Mouse (Mus musculus) 3T3-L1 (cell line): ENCODE measurements around the gene Tmsb15l.
"Not testable (repeated sequence)": the region's sequence is repeated elsewhere in the genome, so short reads cannot be mapped to it uniquely, and the experiment has no call there.

Experiments used
- DNase-seq: peaks from one replicate; pipeline ENCODE4 v3.0.0-alpha.2; 2015; ENCODE audit warnings: low read depth, low spot score

Tmsb15l gene

DNA sequence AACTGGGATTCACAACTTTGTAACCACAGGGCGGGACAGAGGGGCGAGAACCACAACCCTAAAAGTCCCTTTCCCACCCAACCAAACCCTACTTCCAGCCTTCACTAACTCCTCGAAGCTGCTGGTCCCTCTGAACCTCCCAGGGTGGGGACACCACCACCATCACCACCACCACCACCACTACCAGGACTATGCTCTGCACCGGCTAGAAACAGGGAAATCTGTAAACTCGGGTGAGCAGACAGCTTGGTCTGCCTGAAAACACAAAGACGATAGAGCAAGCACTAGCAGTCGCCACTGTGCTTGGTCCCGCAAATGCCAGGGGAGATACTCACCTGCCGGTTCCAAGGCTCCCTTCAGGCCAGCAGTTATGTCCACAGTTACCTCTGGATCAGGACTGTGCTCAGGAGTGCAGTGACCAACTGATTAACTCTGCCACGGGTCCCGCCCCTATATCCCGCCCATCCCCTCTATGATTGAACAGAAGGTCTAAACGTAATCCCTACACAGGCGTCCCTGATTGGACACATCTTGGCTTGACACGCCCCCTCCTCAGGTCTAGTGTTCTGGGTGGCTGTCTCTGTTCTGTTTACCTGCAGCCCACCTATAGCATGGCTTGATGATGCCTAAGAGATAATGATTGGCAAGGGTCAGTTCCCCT is at the start of gene Tmsb15l, which contains the start of gene Tmsb15b1:
Gene Tmsb15l, minus strand, starts transcription at position 446 of the 661 bp plus-strand sequence.
Gene Tmsb15b1, minus strand, starts transcription at position 451 of the 661 bp plus-strand sequence.
- DNase-seq, result no peak

GRCm38 (mm10) chrX:137019310-137019709 is 42.6 kb upstream of the Tmsb15l start:
- DNase-seq, result peak; percentile 74

GRCm38 (mm10) chrX:137017668-137018067 is 41.0 kb upstream of the Tmsb15l start:
- DNase-seq, result no peak

- DNase-seq, result peak; percentile 77
Observed at GRCm38 (mm10) chrX:137015099-137015709, 38.5 kb upstream of the Tmsb15l start.

DNA sequence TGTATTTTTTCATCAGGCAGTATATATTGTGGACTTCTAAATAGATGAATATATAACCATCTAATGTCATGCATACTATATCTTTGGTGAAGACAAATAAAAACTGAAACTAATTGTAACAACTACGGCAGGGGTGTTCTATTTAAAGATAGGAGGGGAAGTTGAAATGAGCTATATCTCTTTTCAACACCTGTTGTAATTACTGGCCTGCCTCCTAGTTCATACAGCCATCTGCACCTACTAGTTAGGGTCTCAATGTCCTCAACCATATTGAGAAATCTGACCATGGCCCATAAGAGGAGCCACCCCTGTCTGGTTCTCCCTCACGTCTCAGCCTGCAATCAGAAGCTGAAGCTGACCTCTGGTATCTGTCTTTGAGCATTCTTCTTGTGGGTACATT is 19.6 kb upstream of the Tmsb15l start:
- DNase-seq, result no peak

- no peak for DNase-seq
Observed at GRCm38 (mm10) chrX:136993641-136994040, 17.0 kb upstream of the Tmsb15l start.

DNA sequence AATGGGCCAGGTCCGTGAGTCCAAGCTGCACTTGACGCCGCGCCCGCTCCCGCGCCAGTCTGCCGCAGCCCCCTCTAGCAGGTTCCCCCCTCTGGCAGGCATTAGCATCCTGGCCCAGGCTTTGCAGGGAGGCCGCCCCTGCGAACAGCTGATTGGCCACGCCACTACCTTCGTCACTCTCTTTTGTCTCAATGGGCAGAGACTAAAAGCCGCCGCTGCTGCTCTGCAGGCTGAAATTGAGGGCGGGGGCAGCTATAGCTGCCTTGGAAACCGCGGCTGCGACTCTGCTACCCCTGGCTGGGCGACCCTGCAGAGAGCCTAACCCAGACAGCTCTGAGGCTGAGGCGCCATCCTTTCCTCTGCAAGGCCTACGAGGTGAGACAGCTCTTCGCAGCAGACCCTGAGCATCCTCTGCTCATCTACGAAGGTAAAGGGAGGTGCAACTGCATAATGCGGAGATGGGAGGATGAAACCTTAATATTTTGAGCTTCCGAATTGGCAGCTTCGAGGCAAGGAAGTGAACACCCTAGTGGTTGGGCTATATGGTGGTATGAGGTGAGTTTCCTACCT is 16.4 kb upstream of the Tmsb15l start, which contains the start of gene Zcchc18:
Gene Zcchc18, plus strand, starts transcription at position 178 of the 570 bp plus-strand sequence.
- DNase-seq, result no peak

GRCm38 (mm10) chrX:136992191-136992965 is 15.7 kb upstream of the Tmsb15l start:
- DNase-seq, result no peak

DNA sequence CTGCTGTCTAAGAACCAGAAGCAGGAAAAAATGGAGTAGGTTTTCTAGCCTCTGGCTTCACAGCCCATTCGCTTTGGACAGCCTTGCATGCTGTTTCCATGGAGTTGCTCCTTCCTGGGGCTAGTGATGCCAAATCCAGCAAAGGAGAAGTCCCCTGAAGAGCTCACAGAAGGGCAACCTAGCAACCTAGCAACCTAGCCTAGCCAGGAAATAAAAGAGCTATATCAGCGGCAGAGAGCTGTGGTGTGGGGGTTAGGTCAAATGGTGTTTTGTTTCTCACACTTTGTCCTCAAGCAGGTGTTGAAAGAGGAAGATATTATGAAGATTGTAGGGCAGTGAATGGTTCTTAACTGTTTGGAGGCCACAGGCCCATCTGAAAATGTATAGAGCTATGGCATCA is 14.6 kb upstream of the Tmsb15l start:
- DNase-seq, result no peak

DNA sequence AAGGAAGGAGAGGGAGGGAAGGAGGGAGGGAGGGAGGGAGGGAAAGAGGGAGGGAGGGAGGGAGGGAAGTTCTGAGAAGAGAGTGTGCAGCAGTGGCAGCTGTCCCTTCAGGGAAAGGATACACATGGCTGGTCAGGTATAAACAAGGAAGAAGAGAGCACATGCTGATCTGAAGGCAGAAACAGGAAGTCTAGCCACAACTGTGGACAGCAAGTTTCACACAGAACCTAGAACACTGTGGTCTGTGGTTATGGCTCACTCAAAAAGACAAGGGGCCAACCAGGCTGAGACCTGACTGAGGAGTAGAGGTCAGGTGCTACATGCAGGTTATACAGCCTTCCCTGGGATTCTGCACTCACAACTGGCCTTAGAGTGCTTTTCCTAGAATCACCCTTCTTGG is 9.4 kb upstream of the Tmsb15l start:
- DNase-seq, result no peak

DNA sequence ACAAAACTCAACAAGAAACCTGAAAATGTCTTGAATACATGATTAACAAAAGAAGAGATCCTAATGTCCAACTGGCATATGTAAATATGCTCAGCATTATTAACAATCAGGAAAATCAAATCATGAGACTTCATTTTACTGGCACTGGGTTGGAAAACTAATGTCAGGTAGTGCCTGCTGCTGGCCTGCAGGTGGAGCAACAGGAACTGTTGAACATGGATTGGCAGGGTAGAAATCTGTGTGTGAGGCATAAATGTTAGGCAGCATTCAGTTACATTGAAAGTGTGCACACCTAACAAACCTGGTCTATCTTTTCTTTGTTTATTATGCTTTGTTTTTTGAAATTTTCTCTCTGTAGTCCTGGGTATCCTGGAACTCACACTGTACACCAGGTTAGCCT is 1.9 kb upstream of the Tmsb15l start:
- DNase-seq, result peak; percentile 4

- not testable (repeated sequence) for DNase-seq
Observed at GRCm38 (mm10) chrX:136975397-136975796, 1.3 kb downstream of the Tmsb15l start, which contains the start of gene Tmsb15b2. Tmsb15b2 (minus strand) TSS chrX:136975497.

GRCm38 (mm10) chrX:136959688-136960087 is 17.0 kb downstream of the Tmsb15l start:
- DNase-seq, result peak; percentile 29

GRCm38 (mm10) chrX:136958300-136958699 is 18.4 kb downstream of the Tmsb15l start:
- DNase-seq, result not testable (repeated sequence)

DNA sequence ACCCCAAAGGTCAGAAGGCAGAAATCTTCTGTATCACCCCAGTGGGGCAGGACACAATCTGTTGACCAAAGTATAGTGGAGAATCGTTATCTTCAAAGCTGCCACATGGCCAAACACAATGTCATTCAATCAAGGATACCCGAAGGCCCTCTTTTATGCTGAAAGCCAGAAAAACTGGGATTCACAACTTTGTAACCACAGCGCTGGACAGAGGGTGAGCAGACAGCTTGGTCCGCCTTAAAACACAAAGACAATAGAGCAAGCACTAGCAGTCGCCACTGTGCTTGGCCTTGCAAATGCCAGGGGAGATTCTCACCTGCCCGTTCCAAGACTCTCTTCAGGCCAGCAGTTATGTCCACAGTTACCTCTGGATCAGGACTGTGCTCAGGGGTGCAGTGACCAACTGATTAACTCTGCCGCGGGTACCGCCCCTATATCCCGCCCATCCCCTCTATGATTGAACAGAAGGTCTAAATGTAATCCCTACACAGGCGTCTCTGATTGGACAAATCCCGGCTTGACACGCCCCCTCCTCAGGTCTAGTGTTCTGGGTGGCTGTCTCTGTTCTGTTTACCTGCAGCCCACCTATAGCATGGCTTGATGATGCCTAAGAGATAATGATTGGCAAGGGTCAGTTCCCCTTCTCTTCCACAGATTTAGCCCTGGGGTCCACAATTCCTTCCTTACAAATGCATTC is 18.9 kb downstream of the Tmsb15l start:
- DNase-seq, result not testable (repeated sequence)

GRCm38 (mm10) chrX:136937985-136938384 is 38.7 kb downstream of the Tmsb15l start:
- DNase-seq, result no peak

DNA sequence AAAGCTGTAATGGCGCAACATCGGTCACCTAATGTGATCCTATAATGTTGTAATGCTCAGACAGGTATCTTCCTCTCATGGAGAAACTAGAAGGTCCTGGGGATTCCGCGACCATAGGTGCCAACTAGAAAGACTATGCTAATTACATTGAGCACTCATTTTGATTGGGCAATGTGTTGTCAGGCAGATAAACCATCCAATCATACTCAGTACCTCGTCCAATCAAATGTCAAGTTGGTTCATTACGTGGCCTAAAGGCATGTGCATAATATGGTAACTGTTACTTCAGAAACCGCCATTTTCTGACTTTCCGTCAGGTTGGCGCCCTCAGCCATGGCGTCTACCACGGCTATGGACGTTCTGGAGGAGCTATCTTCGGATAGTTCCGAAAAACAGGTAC is 49.6 kb downstream of the Tmsb15l start, which contains the start of gene H2bfm:
Gene H2bfm, plus strand, starts transcription at position 295 of the 400 bp plus-strand sequence.
- DNase-seq, result no peak

DNA sequence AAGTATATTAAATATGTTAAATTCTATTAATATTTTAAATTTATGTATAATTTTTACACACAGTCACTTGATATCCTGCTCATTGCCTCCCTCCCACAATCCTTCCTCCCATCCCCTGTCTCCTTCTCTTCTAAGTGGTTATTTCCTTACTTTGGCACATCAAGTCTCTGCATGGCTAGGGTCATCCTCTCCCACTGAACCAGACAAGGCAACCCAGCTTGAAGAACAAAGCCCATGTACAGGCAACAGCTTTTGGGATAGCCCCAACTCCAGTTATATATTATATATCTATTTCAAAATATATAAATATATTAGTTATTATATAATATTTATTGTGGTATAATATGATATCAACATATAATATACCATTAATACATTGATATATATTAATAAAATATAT is 50.8 kb downstream of the Tmsb15l start:
- DNase-seq, result no peak
